Mouse (Mus musculus): ENCODE results near the gene Metrnl.
"Not testable (repeated sequence)": the region's sequence is repeated elsewhere in the genome, so short reads cannot be mapped to it uniquely, and the experiment has no call there.

Gene Metrnl

GRCm38 (mm10) chr11:121701244-121701643, at the start of gene Metrnl:
Gene Metrnl (plus strand): TSS chr11:121701544.
- DNase-seq (ENCODE audit: low read depth) = no peak

GRCm38 (mm10) chr11:121651556-121651955, 49.8 kb upstream of the Metrnl start:
- no peak for DNase-seq (ENCODE audit: low read depth)

GRCm38 (mm10) chr11:121651983-121652382, 49.4 kb upstream of the Metrnl start:
- no peak for DNase-seq (ENCODE audit: low read depth)

- peak; percentile 82 for DNase-seq (ENCODE audit: low read depth)
Measured at GRCm38 (mm10) chr11:121652547-121653305, 48.6 kb upstream of the Metrnl start.

- no peak for DNase-seq (ENCODE audit: low read depth)
Measured at GRCm38 (mm10) chr11:121653631-121654030, 47.7 kb upstream of the Metrnl start.

GRCm38 (mm10) chr11:121654406-121654945, 46.9 kb upstream of the Metrnl start:
- no peak for DNase-seq (ENCODE audit: low read depth)

GRCm38 (mm10) chr11:121655166-121655806, 46.1 kb upstream of the Metrnl start:
- DNase-seq (ENCODE audit: low read depth) = peak; percentile 53

- no peak for DNase-seq (ENCODE audit: low read depth)
Measured at GRCm38 (mm10) chr11:121655807-121656511, 45.4 kb upstream of the Metrnl start.

- DNase-seq (ENCODE audit: low read depth) = no peak
Measured at GRCm38 (mm10) chr11:121658151-121658550, 43.2 kb upstream of the Metrnl start.

GRCm38 (mm10) chr11:121660604-121661003, 40.7 kb upstream of the Metrnl start:
- DNase-seq (ENCODE audit: low read depth) = not testable (repeated sequence)

GRCm38 (mm10) chr11:121661116-121661515, 40.2 kb upstream of the Metrnl start:
- DNase-seq (ENCODE audit: low read depth) = no peak

GRCm38 (mm10) chr11:121667541-121667940, 33.8 kb upstream of the Metrnl start:
- DNase-seq (ENCODE audit: low read depth) = no peak

- DNase-seq (ENCODE audit: low read depth) = no peak
Measured at GRCm38 (mm10) chr11:121668776-121669175, 32.6 kb upstream of the Metrnl start.

GRCm38 (mm10) chr11:121670926-121671325, 30.4 kb upstream of the Metrnl start:
- DNase-seq (ENCODE audit: low read depth) = no peak

- DNase-seq (ENCODE audit: low read depth) = no peak
Measured at GRCm38 (mm10) chr11:121672312-121672989, 28.9 kb upstream of the Metrnl start.

- DNase-seq (ENCODE audit: low read depth) = peak; percentile 100
Measured at GRCm38 (mm10) chr11:121672990-121673572, 28.3 kb upstream of the Metrnl start, which contains the start of gene B3gntl1. Gene B3gntl1 (minus strand): TSS chr11:121673153.

- no peak for DNase-seq (ENCODE audit: low read depth)
Measured at GRCm38 (mm10) chr11:121673629-121674028, 27.7 kb upstream of the Metrnl start.

GRCm38 (mm10) chr11:121676836-121677235, 24.5 kb upstream of the Metrnl start:
- DNase-seq (ENCODE audit: low read depth) = no peak

- DNase-seq (ENCODE audit: low read depth) = no peak
Measured at GRCm38 (mm10) chr11:121679581-121679980, 21.8 kb upstream of the Metrnl start.

GRCm38 (mm10) chr11:121680750-121681149, 20.6 kb upstream of the Metrnl start:
- DNase-seq (ENCODE audit: low read depth) = no peak

- DNase-seq (ENCODE audit: low read depth) = no peak
Measured at GRCm38 (mm10) chr11:121683243-121683642, 18.1 kb upstream of the Metrnl start.
